Mouse (Mus musculus) hindbrain, embryonic 15.5 days (tissue): Measurements from ENCODE around the gene Appl2. TPM values are rescaled to one million over a fixed set of nuclear protein-coding genes. Genes with fewer than 3 reads are reported as not detected.
"Not testable (repeated sequence)": the region's sequence is repeated elsewhere in the genome, so short reads cannot be mapped to it uniquely, and the experiment has no call there.

Experiments
- ATAC-seq: fragments of 200-750 bp; cut with Nextera tagmentation; 2 replicates; pipeline ENCODE4 v1.8.0; 2017; ENCODE audit warnings: low read depth, moderate number of reproducible peaks, moderate TSS enrichment; ENCODE audit not compliant: low FRiP score
- H3K27ac ChIP-seq: fragments of 300-500 bp; sonication (generic); replicated peaks from 2 replicates; pipeline ENCODE4 v1.5.1; 2015; ENCODE audit warnings: mild to moderate bottlenecking, inconsistent platforms
- H3K27me3 ChIP-seq: fragments of 300-500 bp; sonication (generic); 2 replicates; pipeline ENCODE4 v1.6.1; 2015; ENCODE audit warnings: control low read depth, inconsistent platforms
- H3K36me3 ChIP-seq: fragments of 300-500 bp; sonication (generic); 2 replicates; pipeline ENCODE4 v1.6.1; 2015; ENCODE audit warnings: control low read depth, inconsistent platforms
- H3K4me1 ChIP-seq: fragments of 300-500 bp; sonication (generic); replicated peaks from 2 replicates; pipeline ENCODE4 v1.6.1; 2015; ENCODE audit warnings: control low read depth, inconsistent platforms
- H3K4me2 ChIP-seq: fragments of 300-500 bp; sonication (generic); 2 replicates; pipeline ENCODE4 v1.6.1; 2015; ENCODE audit warnings: moderate library complexity, mild to moderate bottlenecking, inconsistent platforms
- H3K4me3 ChIP-seq: fragments of 300-500 bp; sonication (generic); 2 replicates; pipeline ENCODE4 v1.5.1; 2015; ENCODE audit warnings: mild to moderate bottlenecking, inconsistent platforms
- H3K9ac ChIP-seq: fragments of 300-500 bp; sonication (generic); 2 replicates; pipeline ENCODE4 v1.6.1; 2015; ENCODE audit warnings: inconsistent platforms
- H3K9me3 ChIP-seq: fragments of 300-500 bp; sonication (generic); 2 replicates; pipeline ENCODE4 v1.6.1; 2016; ENCODE audit warnings: control low read depth, inconsistent platforms
- WGBS: fragments of 180-500 bp; shearing (Covaris S2); methylation state at CpG from one replicate; pipeline ENCODE4 v1.1.7; 2015; 5-methylcytosine and 5-hydroxymethylcytosine counted together
- polyA plus RNA-seq: library from polyadenylated mRNA; unstranded; fragments of >200 nt; fragmentation: Nextera tagmentation; extraction: Ambion mirVana; gene quantifications from 2 replicates; pipeline ENCODE4 v1.2.1, GENCODE M21; 2015

The Appl2 gene
- polyA plus RNA-seq = 46.0 and 48.9 TPM in 2 replicates

DNA sequence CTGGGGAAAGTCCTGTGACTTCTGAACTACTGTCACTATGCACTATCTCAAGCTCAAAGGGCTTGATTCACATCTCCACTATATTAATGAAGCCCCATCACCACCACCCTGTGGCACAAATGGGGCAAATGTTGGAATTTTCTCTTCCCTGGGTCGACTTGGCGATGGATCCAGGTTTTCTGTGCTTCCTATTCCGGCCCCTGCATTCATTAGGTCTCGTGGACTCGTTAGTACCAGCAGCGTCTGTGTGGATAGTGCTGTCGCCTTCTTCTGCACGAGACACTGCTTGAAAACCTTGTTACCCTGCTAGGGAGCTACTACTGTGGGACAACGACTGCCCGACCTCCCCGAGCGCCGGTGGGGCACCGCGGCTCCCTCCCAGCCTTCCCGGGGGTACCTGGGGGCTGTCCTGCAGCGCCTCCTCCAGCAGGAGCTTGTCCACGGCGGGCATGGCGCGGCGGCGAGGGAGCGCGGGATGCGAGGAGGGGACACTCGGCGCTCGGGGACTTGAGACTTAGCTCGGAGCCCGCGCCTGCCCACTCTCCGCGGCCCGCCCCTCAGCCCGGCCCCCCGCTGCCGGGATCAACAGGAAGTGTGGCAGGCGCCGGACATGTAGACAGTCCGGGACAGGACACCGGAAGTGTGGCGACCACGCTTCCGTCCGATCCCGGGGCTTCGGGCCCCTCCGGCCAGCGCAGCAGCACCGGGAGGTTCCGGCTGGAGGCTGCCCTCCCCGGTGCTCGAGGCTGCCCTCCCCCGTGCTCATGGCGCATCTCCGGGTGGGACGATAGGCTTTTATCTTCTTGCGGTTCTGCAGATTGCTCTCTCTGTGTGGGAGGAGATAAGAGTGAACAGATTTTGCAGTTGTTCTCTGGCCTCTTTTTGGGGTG, at the start of gene Appl2:
Appl2 (minus strand) TSS at position 608 of the 890 bp plus-strand sequence.
- Histone ChIP-seq H3K4me2 (peak within 1 kb of the TSS; percentile 83), H3K4me3 (peak within 1 kb of the TSS; percentile 91), H3K36me3 (no peaks in the 10 kb centered on the region), H3K4me1 (peaks cover 37% of the 10 kb centered on the region), H3K27me3 (no peaks in the 10 kb centered on the region), H3K27ac (peak within 1 kb of the TSS; percentile 87), H3K9ac (peak within 1 kb of the TSS; percentile 88), H3K9me3 (no peaks in the 10 kb centered on the region)
- ATAC-seq = peak; percentile 96
- WGBS = under 1% methylated on average over 52 of the region's 59 CpGs

DNA sequence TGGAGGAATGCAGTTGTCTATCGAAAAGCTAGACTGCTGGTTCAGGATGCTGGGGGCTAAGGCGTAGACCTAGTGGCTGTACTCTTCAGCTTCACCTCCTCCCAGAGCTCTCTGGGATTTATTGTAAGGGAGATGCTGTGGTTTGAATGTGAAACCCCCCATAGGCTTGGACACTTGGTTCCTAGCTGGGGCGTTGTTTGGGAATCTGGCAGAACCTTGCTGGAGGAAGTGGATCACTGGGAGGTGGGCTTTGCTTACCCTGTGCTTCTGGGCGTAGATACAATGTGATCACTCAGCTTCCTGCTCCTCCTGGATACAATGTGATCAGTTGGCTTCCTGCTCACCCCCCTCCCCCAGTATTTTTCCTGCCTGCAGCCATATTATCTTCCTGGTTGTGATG, 47.7 kb upstream of the Appl2 start:
- WGBS = 86% methylated on average over 4 of the region's 4 CpGs
- Histone ChIP-seq H3K4me1 (no peaks in the 10 kb centered on the region), H3K36me3 (no peaks in the 10 kb centered on the region), H3K27me3 (no peaks in the 10 kb centered on the region), H3K4me2 (no peak overlapping the region), H3K4me3 (no peak overlapping the region), H3K27ac (no peak overlapping the region), H3K9ac (no peak overlapping the region), H3K9me3 (no peaks in the 10 kb centered on the region)
- ATAC-seq = no peak

DNA sequence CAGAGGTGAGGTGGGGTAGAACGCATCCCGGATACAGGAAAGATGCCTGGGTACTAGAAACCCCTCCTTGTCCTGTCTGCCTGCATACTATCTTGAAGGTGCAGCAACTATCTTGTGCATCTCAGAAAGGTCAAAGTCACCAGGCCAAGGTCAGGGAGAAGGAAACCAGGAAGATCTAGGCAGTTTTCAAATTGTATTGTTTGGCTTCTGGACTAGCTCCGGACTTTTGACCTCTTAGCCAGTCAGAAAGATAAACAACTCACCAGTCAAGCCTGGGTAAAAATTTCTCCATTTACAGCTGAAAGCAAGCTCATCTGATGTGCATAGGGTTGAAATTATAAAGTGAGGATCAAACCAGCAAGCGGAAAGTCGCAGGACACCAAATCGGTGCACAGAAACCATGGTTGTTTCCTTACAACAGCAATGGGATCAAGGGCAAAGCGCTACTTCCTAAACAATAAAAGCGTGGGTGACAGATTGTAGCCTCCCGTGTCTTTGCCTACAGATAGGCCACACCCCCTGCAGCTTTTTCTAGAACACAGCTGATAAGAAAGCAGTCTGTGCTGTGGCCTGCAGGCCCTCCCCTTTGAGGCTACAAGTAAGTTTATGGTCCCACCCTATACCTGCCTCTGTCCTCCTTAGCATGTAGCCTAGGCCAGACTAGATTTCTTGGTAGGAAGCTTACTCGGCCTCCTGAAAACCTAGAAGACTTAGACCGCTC, 43.8 kb upstream of the Appl2 start:
- no peaks in the 10 kb centered on the region for H3K4me1 ChIP-seq
- H3K4me3 ChIP-seq = no peak overlapping the region
- H3K9ac ChIP-seq = no peak overlapping the region
- 85% methylated on average over 11 of the region's 11 CpGs for WGBS
- H3K27me3 ChIP-seq = no peaks in the 10 kb centered on the region
- H3K9me3 ChIP-seq = no peaks in the 10 kb centered on the region
- no peak overlapping the region for H3K27ac ChIP-seq
- H3K36me3 ChIP-seq = no peaks in the 10 kb centered on the region
- H3K4me2 ChIP-seq = no peak overlapping the region
- no peak for ATAC-seq

- no peak for ATAC-seq
- Histone ChIP-seq H3K9ac (no peak overlapping the region), H3K36me3 (no peaks in the 10 kb centered on the region), H3K4me2 (no peak overlapping the region), H3K4me3 (no peak overlapping the region), H3K9me3 (no peaks in the 10 kb centered on the region), H3K27ac (no peak overlapping the region), H3K27me3 (no peaks in the 10 kb centered on the region), H3K4me1 (no peaks in the 10 kb centered on the region)
- WGBS = 90% methylated on average over 2 of the region's 2 CpGs
Observed at GRCm38 (mm10) chr10:83688215-83688614, 39.7 kb upstream of the Appl2 start.

GRCm38 (mm10) chr10:83681334-83681733, 32.8 kb upstream of the Appl2 start:
- no peak overlapping the region for H3K27ac ChIP-seq
- H3K9ac ChIP-seq = no peak overlapping the region
- no peaks in the 10 kb centered on the region for H3K27me3 ChIP-seq
- H3K36me3 ChIP-seq = no peaks in the 10 kb centered on the region
- H3K4me3 ChIP-seq = no peak overlapping the region
- 82% methylated on average over 12 of the region's 12 CpGs for WGBS
- no peak for ATAC-seq
- H3K9me3 ChIP-seq = no peaks in the 10 kb centered on the region
- H3K4me2 ChIP-seq = no peak overlapping the region
- no peaks in the 10 kb centered on the region for H3K4me1 ChIP-seq

- Histone ChIP-seq H3K27me3 (no peaks in the 10 kb centered on the region), H3K4me1 (no peaks in the 10 kb centered on the region), H3K4me3 (no peak overlapping the region), H3K36me3 (no peaks in the 10 kb centered on the region), H3K4me2 (no peak overlapping the region), H3K9me3 (no peaks in the 10 kb centered on the region), H3K9ac (no peak overlapping the region), H3K27ac (no peak overlapping the region)
- WGBS = 91% methylated on average over 4 of the region's 4 CpGs
- no peak for ATAC-seq
Observed at GRCm38 (mm10) chr10:83666556-83666955, 18.0 kb upstream of the Appl2 start.

DNA sequence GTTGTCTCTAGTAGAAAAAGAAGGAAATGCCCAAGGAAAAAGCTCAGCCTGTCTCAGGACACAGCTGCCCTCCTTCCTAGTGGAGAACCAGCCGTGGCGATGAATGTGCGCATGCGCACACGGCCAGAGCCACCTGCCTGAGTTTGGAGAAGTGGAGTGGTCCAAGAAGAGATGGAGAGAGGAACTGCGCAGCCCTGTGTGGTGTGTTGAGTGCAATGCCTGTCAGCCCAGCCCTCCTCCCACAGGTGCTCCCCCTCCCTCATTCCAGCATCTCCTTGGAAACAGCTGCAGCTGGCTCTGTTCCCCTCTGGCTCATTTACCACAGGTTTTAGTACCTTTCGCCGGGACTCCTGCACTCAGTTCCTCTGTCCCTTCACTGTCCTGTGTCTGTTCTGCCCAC, 13.4 kb upstream of the Appl2 start:
- no peak overlapping the region for H3K27ac ChIP-seq
- H3K36me3 ChIP-seq = no peaks in the 10 kb centered on the region
- no peak overlapping the region for H3K4me2 ChIP-seq
- no peaks in the 10 kb centered on the region for H3K4me1 ChIP-seq
- no peak overlapping the region for H3K4me3 ChIP-seq
- no peak for ATAC-seq
- H3K27me3 ChIP-seq = no peaks in the 10 kb centered on the region
- H3K9ac ChIP-seq = no peak overlapping the region
- WGBS = 83% methylated on average over 8 of the region's 8 CpGs
- no peaks in the 10 kb centered on the region for H3K9me3 ChIP-seq

DNA sequence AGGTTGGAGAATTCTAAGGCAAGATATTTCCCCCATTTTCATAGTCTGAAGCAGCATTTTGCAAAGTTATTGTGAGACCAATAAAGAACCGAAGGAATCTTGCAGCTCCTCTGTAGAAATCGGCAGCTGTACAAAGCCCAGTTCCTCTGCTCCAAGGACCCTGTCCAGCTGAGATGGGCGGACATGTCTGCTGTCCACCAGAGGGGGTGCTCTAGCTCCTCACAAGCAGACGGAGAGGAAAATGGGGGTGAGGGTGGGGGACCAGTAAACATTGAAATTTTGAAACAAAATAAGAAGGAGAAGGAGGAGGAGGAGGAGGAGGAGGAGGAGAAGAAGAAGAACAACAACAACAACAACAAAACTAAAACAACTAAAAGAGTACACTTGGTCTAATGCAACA, 12.1 kb upstream of the Appl2 start:
- WGBS = 65% methylated on average over 4 of the region's 4 CpGs
- no peak overlapping the region for H3K9ac ChIP-seq
- no peak for ATAC-seq

GRCm38 (mm10) chr10:83654591-83654990, 6.1 kb upstream of the Appl2 start:
- Histone ChIP-seq H3K9ac (no peak overlapping the region), H3K9me3 (no peaks in the 10 kb centered on the region), H3K36me3 (no peaks in the 10 kb centered on the region), H3K27ac (no peak overlapping the region), H3K27me3 (no peaks in the 10 kb centered on the region), H3K4me3 (no peak overlapping the region), H3K4me1 (no peaks in the 10 kb centered on the region), H3K4me2 (no peak overlapping the region)
- no peak for ATAC-seq
- 93% methylated on average over 2 of the region's 2 CpGs for WGBS

More for the DNA sequence above, 12.1 kb upstream of the Appl2 start:
- H3K36me3 ChIP-seq = no peaks in the 10 kb centered on the region
- H3K4me3 ChIP-seq = no peak overlapping the region
- H3K4me2 ChIP-seq = no peak overlapping the region
- no peaks in the 10 kb centered on the region for H3K9me3 ChIP-seq
- H3K27ac ChIP-seq = no peak overlapping the region
- H3K4me1 ChIP-seq = no peaks in the 10 kb centered on the region
- H3K27me3 ChIP-seq = no peaks in the 10 kb centered on the region

- not testable (repeated sequence) for H3K4me1 ChIP-seq, H3K4me2 ChIP-seq, H3K9ac ChIP-seq, H3K36me3 ChIP-seq, H3K27me3 ChIP-seq, ATAC-seq, H3K9me3 ChIP-seq, H3K27ac ChIP-seq, H3K4me3 ChIP-seq
- 92% methylated on average over 19 of the region's 19 CpGs for WGBS
Observed at GRCm38 (mm10) chr10:83652205-83652866, 3.8 kb upstream of the Appl2 start.

DNA sequence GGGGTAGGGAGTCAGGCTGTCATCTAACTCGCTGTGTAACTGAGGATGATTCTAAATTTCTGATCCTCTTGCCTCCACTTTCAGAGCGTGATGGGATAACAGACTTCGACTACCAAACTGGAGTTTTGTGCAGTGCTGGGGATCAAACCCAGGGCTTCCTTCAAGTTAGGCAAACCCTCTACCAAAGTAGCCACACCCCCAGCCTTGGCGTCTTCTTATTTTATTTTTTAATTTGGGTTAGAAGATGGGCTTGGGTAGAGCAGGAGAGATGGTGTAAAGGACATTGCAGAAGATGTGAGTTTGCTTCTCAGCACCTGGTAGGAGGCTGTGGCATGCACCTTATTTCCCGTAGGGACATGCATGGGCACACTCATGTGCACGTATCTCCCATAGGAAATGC, 499 bp upstream of the Appl2 start:
- H3K4me3 ChIP-seq = peak overlapping the region; percentile 91
- H3K27me3 ChIP-seq = no peaks in the 10 kb centered on the region
- H3K9me3 ChIP-seq = no peaks in the 10 kb centered on the region
- peak overlapping the region; percentile 83 for H3K4me2 ChIP-seq
- 35% methylated on average over 6 of the region's 6 CpGs for WGBS
- peak overlapping the region; percentile 88 for H3K9ac ChIP-seq
- peak overlapping the region; percentile 87 for H3K27ac ChIP-seq
- H3K4me1 ChIP-seq = peaks cover 30% of the 10 kb centered on the region
- H3K36me3 ChIP-seq = no peaks in the 10 kb centered on the region
- ATAC-seq = peak; percentile 13; the same call in 1 of the 2 replicates

DNA sequence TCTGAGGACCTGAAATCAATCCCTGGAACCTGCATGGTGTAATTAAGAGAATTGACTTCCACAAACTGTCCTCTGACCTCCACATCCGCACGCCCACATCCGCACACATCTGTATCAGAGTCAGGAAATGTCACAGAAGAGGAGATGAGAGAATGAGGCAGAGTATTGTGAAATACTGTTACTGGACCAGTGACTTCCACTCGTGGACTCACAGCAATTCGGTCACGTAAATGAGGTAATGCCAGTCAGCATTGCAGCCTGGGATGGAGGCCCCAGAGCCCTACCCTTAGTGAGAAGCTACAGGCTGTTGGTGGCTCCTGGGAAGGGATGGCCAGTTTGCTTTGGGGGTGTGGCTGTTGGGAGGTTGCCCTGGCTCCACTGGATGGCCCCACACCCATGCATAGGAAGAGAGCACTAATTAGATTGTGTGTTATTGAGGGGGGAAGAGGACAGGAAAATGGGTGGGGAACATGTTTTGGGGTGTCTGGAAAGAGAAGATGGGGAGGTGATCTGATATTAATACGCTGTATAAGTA, 2.1 kb downstream of the Appl2 start:
- Histone ChIP-seq H3K4me2 (no peak overlapping the region), H3K27me3 (no peaks in the 10 kb centered on the region), H3K36me3 (no peaks in the 10 kb centered on the region), H3K9ac (no peak overlapping the region), H3K4me3 (no peak overlapping the region), H3K9me3 (no peaks in the 10 kb centered on the region), H3K27ac (no peak overlapping the region), H3K4me1 (peaks cover 43% of the 10 kb centered on the region)
- no peak for ATAC-seq
- WGBS = 93% methylated on average over 7 of the region's 7 CpGs
